1 mouse cellular context compared by ENCODE assay signal in the genomic region with DNA sequence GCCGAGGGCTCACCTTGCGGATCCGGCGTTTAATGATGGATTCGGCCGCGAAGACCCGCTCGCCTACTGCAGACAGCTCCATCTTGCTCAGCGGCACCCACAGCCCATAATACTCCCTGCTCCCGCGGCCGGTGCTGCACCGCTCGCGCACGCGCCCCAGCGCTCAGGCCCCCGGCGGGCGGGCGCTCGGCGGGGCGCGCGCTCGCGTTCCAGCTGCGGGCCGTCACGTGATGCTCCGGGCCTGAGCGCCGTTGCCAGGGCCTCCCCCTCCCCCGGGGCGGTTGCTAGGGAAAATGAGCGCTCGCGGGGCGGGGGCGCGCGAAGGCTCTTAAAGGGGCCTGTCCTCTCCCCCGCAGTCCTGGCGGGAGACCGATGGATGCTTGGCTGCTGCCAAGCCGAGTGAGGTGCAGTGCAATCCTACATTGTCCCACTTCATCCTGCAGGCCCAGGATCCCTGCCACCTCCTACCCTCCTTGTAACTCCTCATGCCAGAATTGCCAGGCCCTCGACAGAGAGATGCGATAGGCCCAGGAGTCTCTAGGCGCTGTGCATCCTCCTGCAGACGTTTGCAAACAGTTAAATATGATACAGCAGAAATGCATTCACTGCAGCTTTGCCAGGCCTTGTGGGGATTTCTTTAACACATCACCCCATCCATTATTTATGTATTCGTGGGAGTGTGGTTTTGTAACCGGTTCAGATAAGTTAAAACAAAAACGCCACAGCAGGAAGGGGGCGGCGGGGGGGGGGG.
A peak's percentile ranks its signal among the peaks of the same experiment; 100 is the strongest.
TF ChIP-seq lines count a peak whose summit lies in the region.

Gene Npcd (minus strand): TSS at position 108 of the 751 bp plus-strand sequence.
Gene Cbx6 (minus strand): TSS at position 559 of the 751 bp plus-strand sequence.

TF ChIP-seq in CH12.LX, 34 proteins besides CTCF, POLR2A, EP300 and RAD21:
- TF ChIP-seq MAX (IDR thresholded peaks at IDR 0.05; ENCODE audit: low read length) (peak; percentile 79), CHD1 (IDR thresholded peaks at IDR 0.05; ENCODE audit: low read depth, low read length) (no peak), BHLHE40 (IDR thresholded peaks at IDR 0.05; ENCODE audit: low read depth, low read length) (peak; percentile 85), ZMIZ1 (IDR thresholded peaks at IDR 0.05; ENCODE audit: low read depth, low read length) (no peak), MYC (IDR thresholded peaks at IDR 0.05; ENCODE audit: low read depth, low read length) (no peak), E2F4 (IDR thresholded peaks at IDR 0.05; ENCODE audit: insufficient replicate concordance, low read depth, low read length) (no peak), USF2 (conservative IDR thresholded peaks at IDR 0.05; ENCODE audit: low read depth, low read length) (peak; percentile 77), TBP (conservative IDR thresholded peaks at IDR 0.05; ENCODE audit: low read depth, low read length) (0 out of 2 replicates have a peak, but pooled peaks have one; percentile 23), USF1 (IDR thresholded peaks at IDR 0.05; ENCODE audit: low read depth, low read length) (peak; percentile 95), CHD2 (IDR thresholded peaks at IDR 0.05; ENCODE audit: low read length) (no peak), RCOR1 (conservative IDR thresholded peaks at IDR 0.05; ENCODE audit: low read depth, low read length) (no peak), NELFE (IDR thresholded peaks at IDR 0.05; ENCODE audit: low read depth, low read length) (peak; percentile 60), POLR2AphosphoS2 (IDR thresholded peaks at IDR 0.05; ENCODE audit: low read depth, low read length) (no peak), ZC3H11A (IDR thresholded peaks at IDR 0.05; ENCODE audit: low read depth, low read length) (no peak), MAZ (IDR thresholded peaks at IDR 0.05; ENCODE audit: low read depth, low read length) (peak; percentile 87), TCF12 (IDR thresholded peaks at IDR 0.05; ENCODE audit: low read depth, low read length) (peak; percentile 58; the same call in 1 of the 2 replicates), ELF1 (IDR thresholded peaks at IDR 0.05; ENCODE audit: low read depth, low read length) (peak; percentile 39), MAFK (IDR thresholded peaks at IDR 0.05; ENCODE audit: insufficient replicate concordance, low read length) (no peak), SIN3A (IDR thresholded peaks at IDR 0.05; ENCODE audit: low read length) (no peak), MXI1 (IDR thresholded peaks at IDR 0.05; ENCODE audit: low read depth, low read length) (peak; percentile 72; the same call in 1 of the 2 replicates), SMC3 (IDR thresholded peaks at IDR 0.05; ENCODE audit: low read depth, low read length) (no peak), NRF1 (IDR thresholded peaks at IDR 0.05; ENCODE audit: low read depth, low read length) (peak; percentile 92), GABPA (IDR thresholded peaks at IDR 0.05; ENCODE audit: insufficient replicate concordance, low read depth, low read length) (no peak)
